Mouse (Mus musculus) ovary, postnatal 10 days (tissue): ENCODE results near the gene AC131692.1.
A peak's percentile ranks its signal among the peaks of the same experiment; 100 is the strongest.

Source experiments
- DNase-seq: peaks from one replicate; pipeline ENCODE4 v3.0.0; 2022; ENCODE audit warnings: low spot score

AC131692.1 gene

GRCm38 (mm10) chr19:6067724-6068415, 26.3 kb upstream of the AC131692.1 start, which contains the start of gene Tm7sf2:
Gene Tm7sf2, minus strand, starts transcription at chr19:6068373.
- DNase-seq = peak; percentile 75

- no peak for DNase-seq
Observed at GRCm38 (mm10) chr19:6068951-6069350, 25.3 kb upstream of the AC131692.1 start.

GRCm38 (mm10) chr19:6069851-6070250, 24.4 kb upstream of the AC131692.1 start:
- no peak for DNase-seq

GRCm38 (mm10) chr19:6070571-6071250, 23.5 kb upstream of the AC131692.1 start:
- DNase-seq = no peak

- no peak for DNase-seq
Observed at GRCm38 (mm10) chr19:6071261-6071660, 23.0 kb upstream of the AC131692.1 start.

GRCm38 (mm10) chr19:6073889-6074288, 20.3 kb upstream of the AC131692.1 start:
- no peak for DNase-seq

GRCm38 (mm10) chr19:6076564-6077393, 17.4 kb upstream of the AC131692.1 start, which contains the start of gene Vps51:
Gene Vps51, minus strand, starts transcription at chr19:6077231.
- peak; percentile 56 for DNase-seq

- DNase-seq = no peak
Observed at GRCm38 (mm10) chr19:6079983-6080480, 14.2 kb upstream of the AC131692.1 start, which contains the start of gene Tmem262. Gene Tmem262, plus strand, starts transcription at chr19:6080033.

- no peak for DNase-seq
Observed at GRCm38 (mm10) chr19:6082156-6082555, 12.1 kb upstream of the AC131692.1 start, which contains the start of gene Gm28374. Gene Gm28374, minus strand, starts transcription at chr19:6082256.

- peak; percentile 86 for DNase-seq
Observed at GRCm38 (mm10) chr19:6084478-6085248, 9.6 kb upstream of the AC131692.1 start, which contains the start of the genes Zfpl1 and Cdca5. Gene Zfpl1, minus strand, starts transcription at chr19:6084956. Gene Cdca5, plus strand, starts transcription at chr19:6084983.

- no peak for DNase-seq
Observed at GRCm38 (mm10) chr19:6085417-6085879, 8.8 kb upstream of the AC131692.1 start.

- no peak for DNase-seq
Observed at GRCm38 (mm10) chr19:6088841-6089240, 5.4 kb upstream of the AC131692.1 start.

GRCm38 (mm10) chr19:6097847-6098246, 3.6 kb downstream of the AC131692.1 start:
- DNase-seq = no peak

GRCm38 (mm10) chr19:6101186-6101585, 7.0 kb downstream of the AC131692.1 start:
- no peak for DNase-seq

GRCm38 (mm10) chr19:6102169-6102853, 8.1 kb downstream of the AC131692.1 start:
- no peak for DNase-seq

GRCm38 (mm10) chr19:6104476-6104875, 10.3 kb downstream of the AC131692.1 start:
- DNase-seq = no peak

GRCm38 (mm10) chr19:6105586-6105985, 11.4 kb downstream of the AC131692.1 start, which contains the start of gene Naaladl1:
Gene Naaladl1, plus strand, starts transcription at chr19:6105782.
- DNase-seq = no peak

GRCm38 (mm10) chr19:6113116-6113515, 18.9 kb downstream of the AC131692.1 start:
- DNase-seq = no peak

- no peak for DNase-seq
Observed at GRCm38 (mm10) chr19:6116113-6116850, 22.1 kb downstream of the AC131692.1 start.
